Comparison of ENCODE assay signal across 11 mouse cellular contexts in genomic region chr6:23647627-23648247, GRCm38 (mm10). TPM values are rescaled to one million over a fixed set of nuclear protein-coding genes. Genes with fewer than 3 reads are reported as not detected.
A peak's percentile ranks its signal among the peaks of the same experiment; 100 is the strongest.
DNase-seq lines count a peak whose midpoint lies in the region; ATAC-seq and TF ChIP-seq lines count a peak whose summit lies in the region.
"Had no signal": no experiment of that assay in that cellular context is flagged by ENCODE, and none has a peak within 500 bp of the region (broad histone marks: within the 10 kb centered on the region; RNA-seq: fewer than 3 reads in every experiment).

No protein-coding gene starts in this region.

- no peak for ATAC-seq in kidney, embryonic 15.5 days (replicated peaks; ENCODE audit: low FRiP score)

- no peaks in the 10 kb centered on the region for H3K36me3 ChIP-seq in kidney, adult 2 months (ENCODE audit: control insufficient read depth, insufficient read depth, low read length)
- H3K36me3 ChIP-seq in kidney, embryonic 15.5 days = no peaks in the 10 kb centered on the region
- H3K36me3 ChIP-seq: liver, embryonic 15.5 days had no signal

- H3K9ac ChIP-seq in kidney, embryonic 15.5 days = no peak overlapping the region
- H3K9ac ChIP-seq: liver, embryonic 15.5 days had no signal

- H3K27me3 ChIP-seq in kidney, adult 2 months (replicated peaks; ENCODE audit: control insufficient read depth, insufficient read depth, low read length) = no peaks in the 10 kb centered on the region
- no peaks in the 10 kb centered on the region for H3K27me3 ChIP-seq in kidney, embryonic 15.5 days
- H3K27me3 ChIP-seq: liver, embryonic 15.5 days had no signal

- no peaks in the 10 kb centered on the region for H3K4me1 ChIP-seq in kidney, adult 2 months (ENCODE audit: control insufficient read depth, insufficient read depth, low read length)
- H3K4me1 ChIP-seq in kidney, embryonic 15.5 days = no peaks in the 10 kb centered on the region
- H3K4me1 ChIP-seq: liver, embryonic 15.5 days had no signal

- no peak overlapping the region for H3K4me3 ChIP-seq in kidney, adult 2 months (ENCODE audit: insufficient read depth, low read depth, low read length)
- no peak overlapping the region for H3K4me3 ChIP-seq in kidney, embryonic 15.5 days (replicated peaks)
- H3K4me3 ChIP-seq: liver, embryonic 15.5 days had no signal

- TF ChIP-seq POLR2A in kidney, adult 2 months (IDR thresholded peaks at IDR 0.05; ENCODE audit: low read depth, low read length) = no peak
- TF ChIP-seq POLR2A in brain, embryonic 14.5 days (IDR thresholded peaks at IDR 0.05; ENCODE audit: borderline replicate concordance, extremely low read depth, insufficient read depth, insufficient read length, poor library complexity, severe bottlenecking) = no peak

- no peak overlapping the region for H3K27ac ChIP-seq in kidney, adult 2 months (ENCODE audit: insufficient read depth, low read depth, low read length)
- H3K27ac ChIP-seq in kidney, embryonic 15.5 days = no peak overlapping the region
- H3K27ac ChIP-seq: liver, embryonic 15.5 days had no signal

- TF ChIP-seq CTCF in kidney, adult 2 months (conservative IDR thresholded peaks at IDR 0.05; ENCODE audit: insufficient read depth, insufficient read length, low read depth, low read length) = no peak
- TF ChIP-seq CTCF in brain, embryonic 14.5 days (IDR thresholded peaks at IDR 0.05; ENCODE audit: borderline replicate concordance, extremely low read depth, insufficient read depth, insufficient read length) = no peak

- no peaks in the 10 kb centered on the region for H3K9me3 ChIP-seq in kidney, embryonic 15.5 days (replicated peaks)
- H3K9me3 ChIP-seq: liver, embryonic 15.5 days had no signal

- WGBS in kidney, adult 2 months = 60% methylated on average over 7 of the region's 7 CpGs
- WGBS in kidney, embryonic 15.5 days = 64% methylated on average over 7 of the region's 7 CpGs

- H3K4me2 ChIP-seq in kidney, embryonic 15.5 days = no peak overlapping the region
- H3K4me2 ChIP-seq: liver, embryonic 15.5 days had no signal

- DNase-seq in adrenal gland, postnatal 10 days = peak; percentile 56
- DNase-seq in adrenal gland, adult 18-20 months (ENCODE audit: low spot score in 2 of 2) = no peak
- DNase-seq in kidney, adult 2 months = peak; percentile 51
- DNase-seq in brain, embryonic 14.5 days (ENCODE audit: low read depth) = peak; percentile 60
- DNase-seq in kidney, postnatal 4 days = peak; percentile 73 to 80
- no peak for DNase-seq in frontal cortex, postnatal 14 days (ENCODE audit: low spot score in 2 of 2)
- no peak for DNase-seq in left cerebral cortex, adult 11 months (ENCODE audit: low spot score)
- DNase-seq: layer of hippocampus, adult 9-11 months had no signal

RNA-seq across cellular contexts. Expression of gene Rnf133, which starts 2.4 kb away (rescaled TPM):
- total RNA-seq in adrenal gland, postnatal 10 days (2021) = not detected
- total RNA-seq in adrenal gland, adult 18-20 months (2021) = not detected
- not detected in 2 replicates for polyA plus RNA-seq in kidney, adult 2 months (2012; rRNA removed)
- polyA plus RNA-seq in kidney, embryonic 15.5 days (2015; fragmentation: Nextera tagmentation; extraction: Ambion mirVana) = 0.16 TPM in 1 of 2 replicates, not detected in the other
- not detected in 2 replicates for polyA plus RNA-seq in brain, embryonic 14.5 days (2012; rRNA removed)
- polyA plus RNA-seq: liver, embryonic 15.5 days; neural tube, embryonic 11.5 days had no signal

RNA-seq across cellular contexts. Expression of gene Rnf148, which starts 7.2 kb away (rescaled TPM):
- not detected for total RNA-seq in adrenal gland, postnatal 10 days (2021)
- total RNA-seq in adrenal gland, adult 18-20 months (2021) = not detected
- 0.07 TPM in 1 of 2 replicates, not detected in the other for polyA plus RNA-seq in kidney, adult 2 months (2012; rRNA removed)
- polyA plus RNA-seq in kidney, embryonic 15.5 days (2015; fragmentation: Nextera tagmentation; extraction: Ambion mirVana) = not detected in 2 replicates
- polyA plus RNA-seq in brain, embryonic 14.5 days (2012; rRNA removed) = 0.12 TPM in 1 of 2 replicates, not detected in the other
- polyA plus RNA-seq: liver, embryonic 15.5 days; neural tube, embryonic 11.5 days had no signal

Comparison
In these comparisons a context has a peak if more than half of its experiments do, and no peak if none do; other contexts are left out.
1. DNase-seq: peak in adrenal gland, postnatal 10 days (single experiment), kidney, adult 2 months (single experiment), brain, embryonic 14.5 days (single experiment) and kidney, postnatal 4 days (2 of 2); none in adrenal gland, adult 18-20 months (0 of 2), frontal cortex, postnatal 14 days (0 of 2) and left cerebral cortex, adult 11 months (single experiment).